ENCODE assay signal across 8 mouse cellular contexts in the genomic region with DNA sequence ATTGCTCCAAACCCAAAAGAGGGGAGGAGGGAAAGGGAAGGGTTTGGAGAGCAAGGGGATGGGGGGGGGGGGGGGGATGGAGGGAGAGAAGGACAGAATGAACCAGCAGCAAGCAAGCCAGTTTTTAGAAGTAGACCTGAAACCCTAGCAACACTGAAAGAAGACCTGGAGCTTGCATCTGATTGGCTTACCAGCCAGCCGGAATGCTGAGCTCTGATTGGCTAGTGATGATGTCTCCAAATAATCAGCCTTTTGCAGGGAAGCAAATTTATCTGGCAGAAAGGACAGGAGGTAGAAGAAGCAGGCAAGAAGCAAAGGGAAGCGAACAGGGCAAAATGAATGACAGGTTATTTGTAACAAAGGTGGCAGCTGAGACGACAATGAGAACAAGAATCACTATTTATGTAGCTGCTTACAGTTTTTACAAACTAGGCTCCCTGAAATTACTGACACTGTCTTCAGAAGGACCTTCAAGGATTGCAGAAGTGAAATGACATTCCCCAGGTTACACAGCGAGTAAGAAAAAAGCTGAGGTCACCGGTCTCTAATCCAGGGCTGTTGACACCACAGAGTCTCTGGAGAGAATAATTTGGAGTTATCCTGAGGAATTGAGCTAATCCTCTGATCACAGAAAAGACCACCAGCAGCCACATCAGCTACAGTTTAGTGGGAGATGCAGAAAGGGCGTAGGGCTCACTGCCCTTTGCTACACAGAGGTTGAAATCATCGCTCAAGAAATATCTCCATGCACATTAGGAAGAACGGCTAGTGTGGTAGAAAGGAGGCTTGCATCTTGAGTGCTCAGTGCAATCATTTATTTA.
A peak's percentile ranks its signal among the peaks of the same experiment; 100 is the strongest.
DNase-seq lines count a peak whose midpoint lies in the region; ATAC-seq lines count a peak whose summit lies in the region.

No protein-coding gene starts in this region.

- peak; percentile 61 for ATAC-seq in common myeloid progenitor, adult 5-6 weeks (replicated peaks; ENCODE audit: low read depth, poor library complexity, severe bottlenecking)
- no peak for ATAC-seq in megakaryocyte, adult 5-6 weeks (ENCODE audit: poor library complexity, severe bottlenecking)

- DNase-seq in spleen, postnatal 36 days (ENCODE audit: low spot score in 2 of 2), result peak; percentile 38 to 41
- no peak for DNase-seq in spleen, adult 12 weeks (ENCODE audit: low spot score)
- peak; percentile 46 for DNase-seq in gastrocnemius, postnatal 25 days
- DNase-seq in kidney, postnatal 4 days, result peak; percentile 37 to 69
- DNase-seq in lung, postnatal 14 days, result peak; percentile 30
- peak; percentile 73 for DNase-seq in right cerebral cortex, postnatal 25 days
